Mouse (Mus musculus): Measurements from ENCODE around the gene Rfx2.

DNA sequence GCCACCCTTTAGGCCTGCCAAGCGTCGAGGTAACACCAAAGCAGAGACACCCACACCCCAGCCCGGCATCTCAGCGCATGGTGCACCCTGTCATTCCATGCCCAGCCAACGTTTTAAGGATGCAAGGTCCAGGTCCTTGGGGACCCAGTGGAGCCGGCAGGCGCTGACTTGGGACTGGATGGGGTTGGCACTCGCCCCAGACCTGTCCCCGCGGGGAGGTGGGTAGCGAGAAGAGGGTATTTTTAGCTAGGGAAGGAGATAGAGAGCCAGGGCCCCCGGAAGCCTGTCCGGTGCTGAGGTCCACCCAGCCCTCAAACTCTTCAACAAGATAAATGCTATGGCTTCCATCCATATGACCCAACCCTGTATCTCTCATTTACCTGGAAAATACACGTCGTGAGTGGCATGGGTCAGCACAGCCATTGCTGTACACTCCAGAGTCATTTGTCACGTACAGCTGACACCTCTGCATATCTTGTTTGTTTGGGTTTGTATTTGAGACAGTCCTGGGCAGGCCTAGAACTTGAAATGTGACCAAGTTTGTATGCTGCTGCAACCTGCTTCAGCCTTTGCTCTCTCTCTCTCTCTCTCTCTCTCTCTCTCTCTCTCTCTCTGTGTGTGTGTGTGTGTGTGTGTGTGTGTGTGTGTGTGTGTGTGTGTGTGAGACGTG is 90.6 kb downstream of the Rfx2 start:
- TF ChIP-seq CTCF (IDR thresholded peaks at IDR 0.05; ENCODE audit: extremely low read depth, insufficient read length, insufficient replicate concordance, low read depth, low read length), result no peak
- no peak for TF ChIP-seq POLR2A (IDR thresholded peaks at IDR 0.05; ENCODE audit: low read depth, low read length)
